Mouse (Mus musculus) spleen, postnatal 0 days (tissue): ENCODE data around the gene Oxct2a. TPM values are rescaled to one million over a fixed set of nuclear protein-coding genes. Genes with fewer than 3 reads are reported as not detected.

Source experiments
- polyA plus RNA-seq: library from polyadenylated mRNA; unstranded; fragments of >200 nt; fragmentation: Nextera tagmentation; extraction: Ambion mirVana; gene quantifications from 2 replicates; pipeline ENCODE4 v1.2.1, GENCODE M21; 2015

Gene Oxct2a
- 0.07 TPM in 1 of 2 replicates, not detected in the other for polyA plus RNA-seq

GRCm38 (mm10) chr4:123323534-123323933, at the start of gene Oxct2a:
TSS of gene Oxct2a (minus strand) at chr4:123323634.

GRCm38 (mm10) chr4:123342642-123343470, 19.4 kb upstream of the Oxct2a start, which contains the start of gene Bmp8a:
TSS of gene Bmp8a (minus strand) at chr4:123343252.

Other genes with a start within 250 kb of the Oxct2a start
- gene Bmp8b, start 218.5 kb downstream of the Oxct2a start, polyA plus RNA-seq = 0.05 and 0.17 TPM in 2 replicates
- gene Oxct2b, start 207.4 kb downstream of the Oxct2a start, polyA plus RNA-seq = not detected in 2 replicates
- 53.8 and 56.7 TPM in 2 replicates for gene Ppie, start 183.7 kb downstream of the Oxct2a start, polyA plus RNA-seq
- not detected in 2 replicates for gene Hpcal4, start 140.4 kb downstream of the Oxct2a start, polyA plus RNA-seq
- not detected in 2 replicates for gene Nt5c1a, start 122.1 kb downstream of the Oxct2a start, polyA plus RNA-seq
- 2.0 and 4.0 TPM in 2 replicates for gene Heyl, start 90.1 kb downstream of the Oxct2a start, polyA plus RNA-seq
- gene Pabpc4, start 61.3 kb downstream of the Oxct2a start, polyA plus RNA-seq = 73.6 and 85.2 TPM in 2 replicates
- 0.11 and 0.24 TPM in 2 replicates for gene Bmp8a, start 19.6 kb upstream of the Oxct2a start, polyA plus RNA-seq